Mouse (Mus musculus): Measurements from ENCODE around the gene Gm21988.

The Gm21988 gene

GRCm38 (mm10) chr11:70236717-70237116, 2.9 kb downstream of the Gm21988 start:
- in situ Hi-C loops (cut with MboI): no loop called here

DNA sequence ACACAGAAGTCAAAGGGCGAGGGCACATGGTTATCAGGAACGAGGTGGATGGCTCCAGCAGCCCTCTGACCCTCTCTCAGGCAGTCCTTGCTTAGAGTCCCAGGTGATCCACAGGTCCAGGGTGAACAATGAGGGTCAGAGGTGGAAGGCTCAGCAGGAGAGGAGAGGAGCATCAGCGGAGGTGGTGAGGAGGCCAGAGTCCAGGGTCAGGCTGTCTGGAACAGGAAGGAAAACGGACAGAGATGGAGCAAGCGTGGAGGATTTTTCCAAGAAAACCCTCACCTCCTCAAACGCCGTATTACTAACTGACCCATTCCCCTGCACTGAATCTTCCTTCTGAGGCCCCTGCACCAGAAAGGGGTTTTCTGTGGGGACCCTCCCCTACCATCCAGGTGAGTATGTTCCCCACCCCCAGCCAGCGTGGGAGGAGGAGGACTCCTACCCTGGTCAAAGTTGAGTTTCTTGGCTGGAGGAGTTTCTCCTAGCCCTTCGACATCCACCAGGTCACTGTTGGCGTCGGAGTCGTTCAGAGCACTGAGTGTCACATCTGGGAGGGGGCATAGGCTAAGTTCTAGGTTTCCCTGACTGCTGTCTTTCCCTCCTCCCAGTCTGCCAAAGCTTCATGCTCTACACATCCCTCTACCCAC, 4.3 kb downstream of the Gm21988 start:
- in situ Hi-C loops (cut with MboI): no loop called here

DNA sequence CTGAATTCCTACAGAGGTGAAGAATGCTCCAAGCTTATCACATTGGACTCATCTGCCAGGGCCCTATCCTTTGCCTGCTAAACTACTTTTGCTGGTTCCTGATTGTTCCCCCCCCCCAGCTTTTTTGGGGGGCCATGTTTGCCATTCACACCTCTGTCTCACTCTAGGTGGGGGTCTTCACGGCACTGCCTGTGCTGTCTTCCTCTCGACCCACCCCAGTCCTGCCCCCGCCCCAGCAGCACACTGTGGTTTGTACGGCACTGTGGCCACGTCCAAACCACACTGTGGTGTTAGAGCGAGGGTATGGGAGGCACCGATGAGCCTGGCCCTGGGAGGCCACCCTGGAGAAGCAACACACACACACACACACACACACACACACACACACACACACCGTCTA, 5.1 kb downstream of the Gm21988 start:
- in situ Hi-C loops (cut with MboI): no loop called here

DNA sequence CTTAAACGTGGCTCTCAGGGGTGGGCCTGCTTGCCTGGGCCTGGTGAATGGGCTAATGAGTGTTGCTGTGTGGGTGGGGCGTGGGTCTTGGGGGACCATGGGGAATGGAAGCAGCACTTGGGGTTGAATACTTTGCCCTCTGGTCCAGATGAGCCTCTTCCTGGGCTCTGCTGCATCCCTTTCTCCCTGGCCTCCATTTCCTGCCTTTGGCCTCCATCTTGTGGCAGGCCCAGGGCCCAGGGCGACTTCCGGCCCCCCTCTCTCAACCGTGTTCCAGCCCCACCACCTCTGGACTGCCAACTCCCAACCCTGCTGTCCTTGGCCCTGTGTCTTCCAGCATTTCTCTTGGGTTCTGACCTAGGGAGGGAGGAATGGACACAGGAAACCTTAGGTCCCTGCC, 5.6 kb downstream of the Gm21988 start:
- in situ Hi-C loops (cut with MboI): no loop called here

DNA sequence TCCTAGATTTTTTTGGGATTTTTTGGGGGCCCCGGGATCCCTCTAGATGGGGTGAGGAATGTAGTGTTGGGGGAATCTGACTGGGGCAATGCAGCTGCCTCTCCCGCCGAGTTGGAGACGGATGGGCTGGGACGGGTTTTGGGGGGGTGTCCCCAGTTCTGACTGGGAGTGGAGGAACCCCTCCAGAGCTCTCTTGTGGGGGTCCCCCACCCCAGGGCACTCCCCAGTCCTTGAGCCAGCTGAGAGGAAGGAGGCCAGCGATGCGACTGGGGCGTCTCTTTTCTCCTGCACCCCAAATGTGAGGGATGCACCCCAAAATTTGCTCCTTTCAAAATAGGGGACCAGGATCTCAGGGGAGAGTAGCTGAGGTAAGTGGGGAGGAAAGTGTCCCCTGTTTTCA, 6.6 kb downstream of the Gm21988 start:
- in situ Hi-C loops (cut with MboI): no loop called here

GRCm38 (mm10) chr11:70232546-70232945, 7.1 kb downstream of the Gm21988 start:
- in situ Hi-C loops (cut with MboI): no loop called here

- in situ Hi-C loops (cut with MboI): no loop called here
Observed at GRCm38 (mm10) chr11:70230239-70230727, 9.3 kb downstream of the Gm21988 start.

GRCm38 (mm10) chr11:70229260-70230010, 10.2 kb downstream of the Gm21988 start, which contains the start of gene Bcl6b:
Gene Bcl6b (minus strand): TSS chr11:70229798.
- in situ Hi-C loops (cut with MboI): no loop called here

DNA sequence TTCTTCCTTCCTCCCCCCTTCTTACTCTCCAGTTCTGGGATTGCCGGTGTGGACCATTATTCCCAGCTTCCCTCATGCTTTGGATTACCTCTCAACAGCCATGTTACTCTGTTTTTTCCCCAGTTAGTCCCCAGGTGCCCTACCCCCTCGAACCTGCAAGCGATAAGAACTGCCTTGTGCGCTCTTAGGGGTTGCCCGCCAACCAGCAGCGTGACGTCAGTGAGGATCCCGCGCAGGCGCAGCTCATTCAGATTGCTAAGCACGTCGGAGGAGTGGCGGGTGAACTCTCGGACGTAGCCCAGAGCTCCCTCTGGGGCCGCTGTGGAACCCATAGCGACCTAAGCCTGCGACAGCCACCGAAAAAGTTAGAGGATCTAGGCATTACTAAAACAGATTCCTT, 10.8 kb downstream of the Gm21988 start:
- in situ Hi-C loops (cut with MboI): no loop called here

GRCm38 (mm10) chr11:70227661-70228245, 11.9 kb downstream of the Gm21988 start:
- in situ Hi-C loops (cut with MboI): no loop called here

DNA sequence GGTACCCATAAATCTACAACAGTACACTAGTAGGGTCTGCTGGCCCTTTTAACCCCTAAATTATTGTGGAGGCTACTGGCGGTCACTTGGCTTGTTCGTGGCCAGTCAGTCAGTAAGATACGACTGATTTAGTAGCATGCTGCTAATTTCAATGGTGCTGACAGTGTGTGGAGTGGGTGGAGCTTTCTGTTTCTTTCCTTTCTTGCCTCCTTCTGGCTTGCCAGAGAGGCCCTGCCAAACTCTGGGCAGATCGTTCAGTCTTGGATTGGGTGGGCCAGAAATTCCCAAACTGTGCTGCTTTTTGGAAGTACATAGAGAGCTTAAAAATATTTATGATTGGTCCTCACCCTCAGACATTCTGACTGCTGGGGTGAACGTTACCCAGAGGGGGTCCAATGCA, 12.5 kb downstream of the Gm21988 start:
- in situ Hi-C loops (cut with MboI): no loop called here

DNA sequence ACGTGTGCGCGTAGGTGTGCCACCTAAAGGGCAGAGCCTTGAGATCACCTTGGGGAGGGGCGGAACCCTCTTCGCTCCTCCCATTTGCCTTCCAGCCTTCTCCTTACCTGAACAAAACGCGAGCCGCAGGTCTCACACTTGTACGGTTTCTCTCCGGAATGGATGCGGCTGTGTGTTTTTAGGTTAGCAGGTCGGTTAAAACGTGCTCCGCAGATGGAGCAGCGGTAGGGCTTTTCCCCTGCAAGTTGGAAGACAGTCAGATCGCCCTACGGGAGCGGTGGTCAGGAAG, 13.1 kb downstream of the Gm21988 start:
- in situ Hi-C loops (cut with MboI): no loop called here

GRCm38 (mm10) chr11:70225798-70226601, 13.6 kb downstream of the Gm21988 start:
- in situ Hi-C loops (cut with MboI): no loop called here

DNA sequence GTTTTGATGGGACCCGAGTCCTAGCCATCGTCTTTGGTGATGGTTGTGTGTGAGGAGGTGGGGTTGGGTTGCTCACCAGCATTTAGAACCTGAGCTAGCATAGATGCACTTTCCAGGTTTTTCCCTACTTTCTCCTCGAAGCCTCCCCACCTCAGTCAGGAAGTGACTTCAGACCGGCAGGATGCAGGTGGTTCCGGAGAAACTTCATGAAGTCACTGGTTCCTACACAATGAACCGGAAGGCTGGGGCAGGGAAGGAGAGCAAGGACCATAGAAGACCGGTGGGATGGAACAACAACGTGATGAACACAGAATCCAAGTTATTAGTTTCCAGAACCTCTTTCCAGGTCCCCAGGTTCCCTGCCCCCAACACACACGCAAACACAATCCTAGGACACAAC, 15.9 kb downstream of the Gm21988 start:
- in situ Hi-C loops (cut with MboI): no loop called here

DNA sequence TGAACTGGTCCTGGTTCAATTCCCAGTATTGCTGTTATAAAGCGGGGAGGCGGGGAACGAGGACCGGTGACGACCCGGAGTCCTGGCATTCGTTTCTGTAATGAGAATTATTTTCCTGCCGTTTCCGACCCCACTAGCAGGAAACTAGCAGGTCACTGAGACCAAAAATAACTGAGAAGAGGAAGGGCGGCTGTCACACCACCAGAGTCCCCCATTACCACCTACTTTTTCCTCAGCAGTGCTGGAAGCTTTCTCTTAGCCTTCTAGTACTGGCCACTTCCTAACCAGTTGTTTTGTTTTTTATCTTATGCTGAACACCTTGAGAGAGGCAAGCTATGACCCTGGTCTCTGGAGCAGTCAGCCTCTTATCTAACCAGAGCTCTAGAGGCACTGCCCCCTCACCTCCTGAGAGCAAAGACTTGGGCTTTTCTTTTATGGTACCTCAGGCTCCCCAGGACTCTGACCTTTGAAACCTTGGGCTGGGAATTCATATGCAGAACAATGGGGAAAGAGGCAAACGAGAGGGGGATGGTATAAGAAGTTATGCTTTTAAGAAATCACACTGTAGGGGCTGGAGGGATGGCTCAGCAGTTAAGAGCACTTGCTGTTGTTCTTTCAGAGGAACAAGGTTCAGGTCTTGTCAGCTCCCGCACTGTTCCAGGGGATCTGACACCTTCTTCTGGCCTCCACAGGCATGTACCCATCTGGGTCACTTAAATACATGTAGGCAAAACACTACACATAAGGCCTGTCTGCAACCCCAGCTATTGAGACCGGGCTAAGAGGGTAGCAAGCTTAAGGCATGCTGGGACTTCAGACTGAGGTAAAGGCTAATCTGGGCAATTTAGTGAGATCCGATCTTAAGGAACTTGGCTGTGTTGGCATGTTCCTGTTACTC, 17.8 kb downstream of the Gm21988 start:
- in situ Hi-C loops (cut with MboI): no loop called here

DNA sequence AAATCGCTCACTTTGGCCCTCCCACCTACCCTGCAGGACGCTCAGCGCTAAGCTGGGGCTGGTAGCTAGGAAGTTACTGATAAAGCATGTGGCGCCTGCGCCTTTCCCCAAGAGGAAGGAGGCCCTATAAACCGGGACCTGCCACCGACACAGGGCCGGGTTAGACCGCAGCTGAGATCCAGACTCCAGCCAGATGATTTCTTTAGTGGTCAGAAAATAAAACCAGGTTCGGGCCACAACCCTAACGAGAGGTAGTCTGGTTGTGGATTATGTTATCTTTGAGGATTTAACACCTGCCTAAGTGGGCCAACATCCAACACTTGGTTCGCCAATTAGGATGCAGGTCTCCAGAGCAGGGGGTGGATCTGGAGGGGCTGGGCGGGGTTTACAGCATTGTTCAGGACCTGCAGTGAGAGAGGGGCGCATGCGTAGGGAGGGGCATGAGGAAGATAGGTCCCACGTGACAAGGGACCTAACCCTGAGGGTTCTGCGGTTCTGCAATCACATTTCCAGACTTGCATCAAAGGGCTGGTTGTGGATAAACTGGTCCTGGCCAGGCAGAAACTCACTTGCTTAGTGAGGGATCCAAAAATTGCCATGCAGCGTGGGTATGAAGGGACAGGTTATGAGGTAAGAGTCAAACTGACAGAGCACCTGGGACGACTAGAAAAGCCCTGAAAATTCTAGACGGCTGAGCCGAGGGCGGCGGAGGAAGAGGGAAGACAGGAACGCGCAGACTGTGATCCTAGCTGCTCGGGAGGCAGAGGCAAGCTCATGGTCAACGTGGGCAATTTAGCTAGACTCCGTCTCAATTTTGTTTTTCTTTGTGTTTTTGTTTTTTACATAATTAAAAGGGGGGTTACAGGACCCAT, 18.7 kb downstream of the Gm21988 start, which contains the start of gene Slc16a13:
Gene Slc16a13, minus strand, starts transcription at position 334 of the 872 bp plus-strand sequence.
- in situ Hi-C loops (cut with MboI): no loop called here

DNA sequence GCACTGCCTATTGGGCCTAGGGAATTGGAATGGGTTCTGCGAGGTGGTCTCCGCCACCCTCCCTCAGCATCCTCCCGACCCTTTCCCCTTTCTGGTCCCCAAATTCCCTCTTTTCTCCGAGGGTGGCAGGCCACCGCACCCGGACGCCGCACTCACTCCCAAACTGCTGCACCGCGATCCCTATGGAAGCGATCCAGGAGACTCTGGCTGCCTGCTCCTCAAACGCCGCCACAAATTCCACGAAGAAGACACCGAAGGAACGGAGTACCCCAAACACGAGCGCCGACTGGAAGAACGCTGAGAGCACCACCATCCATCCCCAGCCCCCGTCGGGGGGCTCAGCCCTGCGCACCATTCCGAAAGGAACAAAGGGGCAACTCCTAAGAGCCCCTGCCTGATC, 19.3 kb downstream of the Gm21988 start:
- in situ Hi-C loops (cut with MboI): no loop called here

DNA sequence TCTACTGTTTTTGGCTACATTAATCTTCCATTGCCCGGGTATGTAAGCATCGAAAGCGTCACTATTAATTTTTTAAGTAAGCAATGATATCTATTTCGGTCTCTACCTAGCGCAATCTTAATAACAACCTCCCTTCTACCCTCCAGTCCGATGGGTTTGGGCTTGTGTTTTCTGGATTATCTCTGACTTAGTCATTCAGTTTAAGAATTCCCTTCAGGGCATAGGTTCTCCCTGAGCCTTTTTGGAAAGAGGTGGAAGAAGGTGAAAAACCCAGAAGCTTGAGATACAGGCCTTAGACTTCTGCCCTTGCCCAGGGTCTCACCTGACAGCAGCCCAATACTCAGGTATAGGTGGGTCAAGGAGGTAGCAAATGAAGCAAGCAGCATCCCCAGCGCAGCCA, 19.8 kb downstream of the Gm21988 start:
- in situ Hi-C loops (cut with MboI): no loop called here

- in situ Hi-C loops (cut with MboI): no loop called here
Observed at GRCm38 (mm10) chr11:70218741-70219470, 20.7 kb downstream of the Gm21988 start.

DNA sequence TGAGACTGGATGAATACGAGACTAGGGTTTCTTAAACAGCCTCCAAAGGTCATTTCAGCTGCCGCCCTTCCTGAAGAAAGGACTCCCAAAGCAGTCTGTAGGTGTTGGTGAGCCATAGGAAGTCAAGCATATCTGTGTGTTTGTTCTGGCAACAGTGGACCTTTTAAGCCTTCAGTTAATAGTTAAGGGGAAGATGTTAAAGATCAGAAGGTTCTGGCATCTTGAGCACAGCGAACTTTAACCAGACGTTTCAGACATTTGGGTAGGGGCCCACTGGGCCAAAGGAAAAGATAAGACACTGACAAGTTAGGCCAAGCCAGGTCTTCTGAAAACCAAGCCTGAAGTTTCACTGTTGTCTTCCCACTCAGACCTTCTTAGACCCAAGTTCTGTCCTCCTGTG, 21.6 kb downstream of the Gm21988 start:
- in situ Hi-C loops (cut with MboI): no loop called here

Data from mature B cell (primary cell).